Mouse (Mus musculus): ENCODE results near the gene Macrod2. TPM values are rescaled to one million over a fixed set of nuclear protein-coding genes. Genes with fewer than 3 reads are reported as not detected.

The Macrod2 gene
- total RNA-seq, 2 experiments from 2014 or later, result 7.0 to 11.3 TPM

GRCm38 (mm10) chr2:141279130-141279698 lies 884.1 kb downstream of the Macrod2 start:
- no peak for ATAC-seq (replicated peaks; ENCODE audit: poor library complexity)

GRCm38 (mm10) chr2:141280817-141281216 lies 885.7 kb downstream of the Macrod2 start:
- ATAC-seq (replicated peaks; ENCODE audit: poor library complexity), result peak; percentile 52; the same call in 1 of the 2 replicates

- ATAC-seq (replicated peaks; ENCODE audit: poor library complexity), result 0 out of 2 replicates have a peak, but pooled peaks have one; percentile 37
These were observed 891.1 kb downstream of the Macrod2 start for GRCm38 (mm10) chr2:141286110-141286747.

GRCm38 (mm10) chr2:141288494-141288893 lies 893.4 kb downstream of the Macrod2 start:
- no peak for ATAC-seq (replicated peaks; ENCODE audit: poor library complexity)

GRCm38 (mm10) chr2:141289059-141289713 lies 894.1 kb downstream of the Macrod2 start:
- ATAC-seq (replicated peaks; ENCODE audit: poor library complexity), result no peak

GRCm38 (mm10) chr2:141292847-141293246 lies 897.7 kb downstream of the Macrod2 start:
- no peak for ATAC-seq (replicated peaks; ENCODE audit: poor library complexity)

GRCm38 (mm10) chr2:141299168-141299567 lies 904.1 kb downstream of the Macrod2 start:
- ATAC-seq (replicated peaks; ENCODE audit: poor library complexity), result no peak

GRCm38 (mm10) chr2:141301030-141301429 lies 905.9 kb downstream of the Macrod2 start:
- no peak for ATAC-seq (replicated peaks; ENCODE audit: poor library complexity)

- ATAC-seq (replicated peaks; ENCODE audit: poor library complexity), result no peak
These were observed 913.3 kb downstream of the Macrod2 start for GRCm38 (mm10) chr2:141308406-141308805.

- no peak for ATAC-seq (replicated peaks; ENCODE audit: poor library complexity)
These were observed 917.2 kb downstream of the Macrod2 start for GRCm38 (mm10) chr2:141312136-141312948.

- ATAC-seq (replicated peaks; ENCODE audit: poor library complexity), result no peak
These were observed 920.2 kb downstream of the Macrod2 start for GRCm38 (mm10) chr2:141315349-141315748.

GRCm38 (mm10) chr2:141323956-141324460 lies 928.9 kb downstream of the Macrod2 start:
- ATAC-seq (replicated peaks; ENCODE audit: poor library complexity), result no peak

GRCm38 (mm10) chr2:141327296-141327695 lies 932.2 kb downstream of the Macrod2 start:
- ATAC-seq (replicated peaks; ENCODE audit: poor library complexity), result no peak

- no peak for ATAC-seq (replicated peaks; ENCODE audit: poor library complexity)
These were observed 942.6 kb downstream of the Macrod2 start for GRCm38 (mm10) chr2:141337708-141338107.

GRCm38 (mm10) chr2:141343988-141344535 lies 949.0 kb downstream of the Macrod2 start:
- ATAC-seq (replicated peaks; ENCODE audit: poor library complexity), result no peak

- no peak for ATAC-seq (replicated peaks; ENCODE audit: poor library complexity)
These were observed 957.5 kb downstream of the Macrod2 start for GRCm38 (mm10) chr2:141352623-141353022.

- ATAC-seq (replicated peaks; ENCODE audit: poor library complexity), result no peak
These were observed 993.5 kb downstream of the Macrod2 start for GRCm38 (mm10) chr2:141388632-141389031.

GRCm38 (mm10) chr2:141391229-141391628 lies 996.1 kb downstream of the Macrod2 start:
- ATAC-seq (replicated peaks; ENCODE audit: poor library complexity), result no peak

GRCm38 (mm10) chr2:141394806-141395205 lies 999.7 kb downstream of the Macrod2 start:
- ATAC-seq (replicated peaks; ENCODE audit: poor library complexity), result no peak

- no peak for ATAC-seq (replicated peaks; ENCODE audit: poor library complexity)
These were observed 1013.7 kb downstream of the Macrod2 start for GRCm38 (mm10) chr2:141408766-141409165.

- ATAC-seq (replicated peaks; ENCODE audit: poor library complexity), result no peak
These were observed 1021.3 kb downstream of the Macrod2 start for GRCm38 (mm10) chr2:141416436-141416835.
